Mouse (Mus musculus) intestine, embryonic 16.5 days (tissue): ENCODE results near the gene P4ha1. TPM values are rescaled to one million over a fixed set of nuclear protein-coding genes. Genes with fewer than 3 reads are reported as not detected.
A peak's percentile ranks its signal among the peaks of the same experiment; 100 is the strongest.

ENCODE experiments used
- ATAC-seq: fragments of 200-750 bp; cut with Nextera tagmentation; 2 replicates; pipeline ENCODE4 v1.8.0; 2017; ENCODE audit warnings: moderate TSS enrichment, moderate library complexity
- H3K27ac ChIP-seq: fragments of 300-500 bp; sonication (generic); 2 replicates; pipeline ENCODE4 v1.5.1; 2014; ENCODE audit warnings: mild to moderate bottlenecking, low read length
- H3K27me3 ChIP-seq: fragments of 300-500 bp; sonication (generic); replicated peaks from 2 replicates; pipeline ENCODE4 v1.6.1; 2014; ENCODE audit warnings: low read length, control low read depth, mixed read lengths; ENCODE audit not compliant: control insufficient read depth, insufficient read depth
- H3K36me3 ChIP-seq: fragments of 300-500 bp; sonication (generic); 2 replicates; pipeline ENCODE4 v1.6.1; 2014; ENCODE audit warnings: low read length, control low read depth; ENCODE audit not compliant: control insufficient read depth, insufficient read depth
- H3K4me1 ChIP-seq: fragments of 300-500 bp; sonication (generic); 2 replicates; pipeline ENCODE4 v1.6.1; 2014; ENCODE audit warnings: low read length, control low read depth, mixed read lengths; ENCODE audit not compliant: control insufficient read depth, insufficient read depth
- H3K4me2 ChIP-seq: fragments of 300-500 bp; sonication (generic); 2 replicates; pipeline ENCODE4 v1.6.1; 2014; ENCODE audit warnings: low read depth, low read length, control low read depth
- H3K4me3 ChIP-seq: fragments of 300-500 bp; sonication (generic); 2 replicates; pipeline ENCODE4 v1.5.1; 2014; ENCODE audit warnings: mild to moderate bottlenecking, low read length
- H3K9ac ChIP-seq: fragments of 300-500 bp; sonication (generic); 2 replicates; pipeline ENCODE4 v1.6.1; 2014; ENCODE audit warnings: low read depth, low read length
- H3K9me3 ChIP-seq: fragments of 300-500 bp; sonication (generic); 2 replicates; pipeline ENCODE4 v1.6.1; 2016; ENCODE audit warnings: low read length, control low read depth; ENCODE audit not compliant: control insufficient read depth
- WGBS: fragments of 180-500 bp; shearing (Covaris S2); extraction: QIAGEN DNeasy Blood & Tissue Kit; methylation state at CpG from one replicate; pipeline ENCODE4 v1.1.7; 2014; 5-methylcytosine and 5-hydroxymethylcytosine counted together
- polyA plus RNA-seq: library from polyadenylated mRNA; unstranded; fragments of >200 nt; fragmentation: Nextera tagmentation; extraction: Ambion mirVana; gene quantifications from 2 replicates; pipeline ENCODE4 v1.2.1, GENCODE M21; 2015

The P4ha1 gene
- polyA plus RNA-seq, result 66.0 and 69.4 TPM in 2 replicates

DNA sequence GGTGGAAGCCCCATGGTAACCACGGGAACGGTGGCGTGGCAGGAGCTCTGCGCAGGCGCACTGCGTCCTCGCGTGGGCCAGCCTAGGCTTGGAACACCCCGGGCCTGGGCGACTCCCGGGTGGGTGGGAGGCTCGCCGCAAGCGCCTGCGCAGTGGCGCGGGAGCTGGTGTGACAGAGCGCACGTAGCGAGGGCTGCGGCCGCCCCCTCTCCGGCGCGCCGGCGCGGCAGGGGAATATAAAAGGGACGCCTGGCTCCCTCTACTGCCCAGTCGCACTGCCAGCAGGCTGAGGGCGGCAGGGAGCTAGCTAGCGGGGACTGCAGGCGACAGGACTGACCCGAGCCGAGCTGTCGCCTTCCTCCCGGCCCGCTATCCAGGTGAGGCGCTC lies at the start of gene P4ha1:
Gene P4ha1, plus strand, starts transcription at position 197 of the 388 bp plus-strand sequence.
- no peaks in the 10 kb centered on the region for H3K36me3 ChIP-seq
- peak within 1 kb of the TSS; percentile 63 for H3K4me2 ChIP-seq
- peak within 1 kb of the TSS; percentile 76 for H3K4me3 ChIP-seq
- no peaks in the 10 kb centered on the region for H3K27me3 ChIP-seq
- H3K4me1 ChIP-seq, result peaks cover 13% of the 10 kb centered on the region; the same call in 1 of the 2 replicates
- ATAC-seq, result peak; percentile 99
- WGBS, result 2% methylated on average over 34 of the region's 39 CpGs
- no peaks in the 10 kb centered on the region for H3K9me3 ChIP-seq
- H3K9ac ChIP-seq, result peak within 1 kb of the TSS; percentile 94
- peak within 1 kb of the TSS; percentile 96 for H3K27ac ChIP-seq

- 89% methylated on average over 5 of the region's 5 CpGs for WGBS
- no peaks in the 10 kb centered on the region for H3K27me3 ChIP-seq
Observed at GRCm38 (mm10) chr10:59275745-59276144, 47.4 kb upstream of the P4ha1 start.

GRCm38 (mm10) chr10:59277116-59277515 lies 46.0 kb upstream of the P4ha1 start:
- ATAC-seq, result peak; percentile 79
- Histone ChIP-seq H3K9me3 (no peaks in the 10 kb centered on the region), H3K36me3 (no peaks in the 10 kb centered on the region), H3K4me1 (peaks cover 6% of the 10 kb centered on the region; the same call in 1 of the 2 replicates), H3K4me2 (peak overlapping the region; percentile 37; the same call in 1 of the 2 replicates), H3K9ac (no peak overlapping the region), H3K4me3 (peak overlapping the region; percentile 28), H3K27me3 (no peaks in the 10 kb centered on the region), H3K27ac (peak overlapping the region; percentile 37; the same call in 1 of the 2 replicates)
- WGBS, result 20% methylated on average over 10 of the region's 10 CpGs

More at GRCm38 (mm10) chr10:59275745-59276144, 47.4 kb upstream of the P4ha1 start:
- ATAC-seq, result no peak
- no peak overlapping the region for H3K4me3 ChIP-seq
- H3K36me3 ChIP-seq, result no peaks in the 10 kb centered on the region
- peaks cover 13% of the 10 kb centered on the region for H3K4me1 ChIP-seq
- no peak overlapping the region for H3K4me2 ChIP-seq
- no peaks in the 10 kb centered on the region for H3K9me3 ChIP-seq
- H3K9ac ChIP-seq, result no peak overlapping the region
- no peak overlapping the region for H3K27ac ChIP-seq

DNA sequence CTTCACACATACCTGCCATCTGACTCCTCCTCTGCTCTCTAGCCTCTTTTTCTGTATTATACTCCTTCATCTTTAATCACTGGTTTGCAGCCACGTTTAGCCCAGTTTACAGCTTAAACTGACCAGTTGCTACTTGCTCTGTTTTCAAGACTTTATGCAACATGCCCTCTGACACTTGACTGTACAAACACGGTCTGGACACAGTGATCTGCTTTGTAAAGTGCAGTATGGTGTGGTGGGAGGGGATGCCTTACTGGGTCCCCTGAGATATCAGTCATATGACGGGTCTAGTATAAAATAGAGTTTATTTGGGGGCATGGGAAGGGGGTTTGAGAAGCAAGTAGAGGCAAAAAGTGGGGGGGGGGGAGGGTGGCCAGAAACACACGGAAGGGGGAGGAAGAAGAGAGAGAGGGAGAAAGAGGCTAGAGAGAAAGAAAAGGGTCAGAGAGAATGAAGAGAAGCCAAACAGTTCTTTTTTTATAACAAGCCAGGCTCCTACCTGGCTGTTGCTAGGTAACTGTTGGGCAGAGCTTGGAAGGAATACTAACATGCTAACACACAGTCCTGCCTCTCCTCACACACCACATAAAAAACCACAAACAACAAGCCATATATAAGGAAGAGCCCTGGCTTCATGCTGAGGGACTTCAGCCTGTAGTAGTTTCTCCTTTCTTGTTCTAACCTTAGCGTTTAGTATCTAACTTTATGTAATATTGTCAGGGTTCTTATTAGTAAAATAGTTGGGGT lies 45.2 kb upstream of the P4ha1 start:
- ATAC-seq, result 0 out of 2 replicates have a peak, but pooled peaks have one; percentile 14
- 42% methylated on average over 5 of the region's 5 CpGs for WGBS
- H3K4me2 ChIP-seq, result no peak overlapping the region
- H3K9me3 ChIP-seq, result no peaks in the 10 kb centered on the region
- H3K4me1 ChIP-seq, result peaks cover 6% of the 10 kb centered on the region; the same call in 1 of the 2 replicates
- no peak overlapping the region for H3K9ac ChIP-seq
- H3K36me3 ChIP-seq, result no peaks in the 10 kb centered on the region
- no peaks in the 10 kb centered on the region for H3K27me3 ChIP-seq
- H3K4me3 ChIP-seq, result no peak overlapping the region
- no peak overlapping the region for H3K27ac ChIP-seq

GRCm38 (mm10) chr10:59283164-59283563 lies 39.9 kb upstream of the P4ha1 start:
- Histone ChIP-seq H3K27ac (no peak overlapping the region), H3K9me3 (no peaks in the 10 kb centered on the region), H3K4me1 (no peaks in the 10 kb centered on the region; the same call in 1 of the 2 replicates), H3K9ac (no peak overlapping the region), H3K4me3 (no peak overlapping the region), H3K36me3 (no peaks in the 10 kb centered on the region), H3K27me3 (no peaks in the 10 kb centered on the region), H3K4me2 (no peak overlapping the region)
- ATAC-seq, result no peak
- 83% methylated on average over 3 of the region's 3 CpGs for WGBS

- Histone ChIP-seq H3K4me2 (no peak overlapping the region), H3K9ac (no peak overlapping the region), H3K27me3 (no peaks in the 10 kb centered on the region), H3K27ac (no peak overlapping the region), H3K4me3 (no peak overlapping the region), H3K4me1 (no peaks in the 10 kb centered on the region; the same call in 1 of the 2 replicates), H3K9me3 (no peaks in the 10 kb centered on the region), H3K36me3 (no peaks in the 10 kb centered on the region)
- ATAC-seq, result no peak
- 81% methylated on average over 1 of the region's 1 CpGs for WGBS
Observed at GRCm38 (mm10) chr10:59283749-59284148, 39.3 kb upstream of the P4ha1 start.

GRCm38 (mm10) chr10:59285530-59285929 lies 37.6 kb upstream of the P4ha1 start:
- Histone ChIP-seq H3K27me3 (no peaks in the 10 kb centered on the region), H3K4me1 (no peaks in the 10 kb centered on the region; the same call in 1 of the 2 replicates), H3K9ac (no peak overlapping the region), H3K4me3 (no peak overlapping the region), H3K4me2 (no peak overlapping the region), H3K36me3 (no peaks in the 10 kb centered on the region), H3K27ac (no peak overlapping the region), H3K9me3 (no peaks in the 10 kb centered on the region)
- 57% methylated on average over 5 of the region's 5 CpGs for WGBS
- ATAC-seq, result no peak

DNA sequence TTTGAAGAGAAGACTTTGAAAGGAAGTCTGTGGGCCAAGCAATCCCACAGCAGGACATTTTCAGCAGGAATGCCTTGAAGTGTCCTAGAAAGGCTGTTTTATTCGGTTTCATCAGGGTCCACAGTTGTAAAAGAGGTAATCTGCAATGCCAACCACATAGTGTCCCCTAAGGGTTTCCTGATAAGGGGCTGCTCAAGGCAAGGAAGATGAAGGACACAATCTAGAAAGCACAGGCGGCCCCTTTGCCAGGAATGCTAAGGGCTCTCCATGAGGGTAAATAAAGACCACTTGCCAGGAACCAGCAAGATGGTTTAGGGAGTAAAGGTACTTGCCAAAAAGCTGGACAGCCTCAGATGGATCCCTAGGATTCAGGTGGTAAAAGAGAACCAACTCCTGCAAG lies 35.8 kb upstream of the P4ha1 start:
- H3K27me3 ChIP-seq, result no peaks in the 10 kb centered on the region
- H3K9me3 ChIP-seq, result no peaks in the 10 kb centered on the region
- no peak for ATAC-seq
- no peak overlapping the region for H3K4me2 ChIP-seq
- H3K36me3 ChIP-seq, result no peaks in the 10 kb centered on the region
- 51% methylated on average over 2 of the region's 2 CpGs for WGBS
- H3K9ac ChIP-seq, result no peak overlapping the region
- H3K27ac ChIP-seq, result no peak overlapping the region
- no peak overlapping the region for H3K4me3 ChIP-seq
- peaks cover 9% of the 10 kb centered on the region for H3K4me1 ChIP-seq

DNA sequence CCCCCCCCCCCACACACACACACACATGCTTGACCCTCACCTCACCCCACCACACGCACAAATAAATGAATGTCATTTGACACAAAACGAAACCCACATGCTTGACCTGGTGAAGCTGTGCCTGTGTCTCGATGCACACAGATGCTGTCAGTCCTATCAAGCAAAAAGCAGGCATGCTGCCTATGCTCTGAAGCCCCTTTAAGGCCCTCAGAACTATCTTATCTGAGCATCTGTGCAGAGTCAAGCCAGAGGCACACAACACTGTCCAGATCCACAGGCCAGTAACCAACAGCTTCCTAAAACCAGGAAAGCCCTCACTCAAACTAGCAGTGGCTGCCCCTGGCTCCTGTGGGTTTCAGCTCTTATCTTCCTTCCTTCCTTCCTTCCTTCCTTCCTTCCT lies 35.4 kb upstream of the P4ha1 start:
- Histone ChIP-seq H3K27ac (no peak overlapping the region), H3K4me3 (no peak overlapping the region), H3K4me1 (peaks cover 10% of the 10 kb centered on the region), H3K9me3 (no peaks in the 10 kb centered on the region), H3K4me2 (no peak overlapping the region), H3K36me3 (no peaks in the 10 kb centered on the region), H3K9ac (no peak overlapping the region), H3K27me3 (no peaks in the 10 kb centered on the region)
- WGBS, result 43% methylated on average over 3 of the region's 3 CpGs
- ATAC-seq, result no peak
